Mouse (Mus musculus) duodenum, adult 2 months (tissue): ENCODE measurements around the gene Kctd15. TPM values are rescaled to one million over a fixed set of nuclear protein-coding genes. Genes with fewer than 3 reads are reported as not detected.

ENCODE experiments used
- polyA plus RNA-seq: library from polyadenylated mRNA; depleted of rRNA; stranded (reverse); fragments of >200 nt; gene quantifications from 2 replicates; pipeline ENCODE4 v1.2.3, GENCODE M21; 2012; ENCODE audit warnings: low replicate concordance; rRNA removed

Gene Kctd15
- 6.2 and 10.1 TPM in 2 replicates for polyA plus RNA-seq

DNA sequence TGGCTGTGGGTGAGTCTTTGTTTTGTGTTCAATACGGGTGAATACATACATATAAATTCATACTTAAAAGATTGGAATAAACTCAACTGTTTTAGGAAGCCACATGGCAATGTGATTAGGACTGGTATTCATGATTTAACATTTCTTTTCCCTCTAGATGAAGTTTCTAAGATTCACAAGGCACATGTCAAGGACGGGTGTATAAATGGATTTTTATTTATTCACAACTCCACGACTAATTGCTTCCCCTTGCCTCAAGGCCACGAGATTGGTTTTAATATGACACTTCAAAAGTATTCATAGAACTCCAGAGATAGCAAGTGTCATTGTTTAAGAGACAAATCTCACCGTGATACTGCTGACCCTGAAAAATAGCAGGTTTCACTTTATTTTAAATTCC is at the start of gene Kctd15:
Gene Kctd15, minus strand, starts transcription at position 101 of the 400 bp plus-strand sequence.

Other genes starting within 250 kb of the Kctd15 start
- gene Chst8, start 156.0 kb upstream of the Kctd15 start, polyA plus RNA-seq, result 1.1 and 1.9 TPM in 2 replicates